Mouse (Mus musculus) layer of hippocampus, adult 2 months (tissue): ENCODE data around the gene Nuak2. TPM values are rescaled to one million over a fixed set of nuclear protein-coding genes. Genes with fewer than 3 reads are reported as not detected.

Source experiments
- DNase-seq, 2 experiments: peaks; one replicate each; pipeline ENCODE4 v3.0.0; 2022; ENCODE audit warnings: low spot score in 2 of 2
- H3K27ac ChIP-seq: fragments of 200-600 bp; 2 replicates; pipeline ENCODE4 v1.8.1; 2022
- H3K4me3 ChIP-seq: fragments of 200-600 bp; 2 replicates; pipeline ENCODE4 v1.8.1; 2022; ENCODE audit warnings: mild to moderate bottlenecking
- CTCF ChIP-seq: fragments of 200-600 bp; conservative IDR thresholded peaks from 2 replicates; pipeline ENCODE4 v1.8.1; 2022; ENCODE audit warnings: antibody characterized with exemption, mild to moderate bottlenecking, moderate library complexity
- total RNA-seq, 2 experiments: library from RNA; stranded (reverse); gene quantifications; 2 replicates each; pipeline ENCODE4 v1.2.3; 2021

The Nuak2 gene
- total RNA-seq, 2 experiments from 2014 or later: 0.76 to 1.7 TPM

DNA sequence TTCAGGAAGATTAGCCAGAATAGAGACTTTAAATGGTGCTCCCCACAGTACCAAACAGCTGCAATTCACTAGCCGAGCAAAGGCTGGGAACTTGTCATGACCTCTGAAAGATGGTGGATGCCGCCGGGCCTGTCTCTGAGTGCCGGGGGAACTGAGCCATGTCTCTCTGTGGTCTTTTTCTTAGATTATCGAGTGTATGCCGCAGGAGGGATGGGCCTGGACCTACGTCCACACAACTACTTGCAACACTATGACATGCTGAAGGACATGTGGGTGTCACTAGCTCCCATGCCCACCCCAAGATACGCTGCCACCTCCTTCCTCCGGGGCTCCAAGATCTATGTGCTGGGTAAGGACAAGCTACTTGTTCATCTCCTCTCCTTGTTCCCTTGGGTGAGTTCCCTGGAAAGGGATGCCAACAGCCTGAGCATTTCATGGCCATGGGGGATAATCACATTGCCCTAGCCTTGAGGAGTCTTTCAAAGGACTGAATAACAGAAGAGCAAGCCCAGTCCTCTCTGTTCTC is 13.5 kb upstream of the Nuak2 start:
- no peak for DNase-seq
- no peak for TF ChIP-seq CTCF
- no peak overlapping the region for H3K27ac ChIP-seq
- no peak overlapping the region for H3K4me3 ChIP-seq

DNA sequence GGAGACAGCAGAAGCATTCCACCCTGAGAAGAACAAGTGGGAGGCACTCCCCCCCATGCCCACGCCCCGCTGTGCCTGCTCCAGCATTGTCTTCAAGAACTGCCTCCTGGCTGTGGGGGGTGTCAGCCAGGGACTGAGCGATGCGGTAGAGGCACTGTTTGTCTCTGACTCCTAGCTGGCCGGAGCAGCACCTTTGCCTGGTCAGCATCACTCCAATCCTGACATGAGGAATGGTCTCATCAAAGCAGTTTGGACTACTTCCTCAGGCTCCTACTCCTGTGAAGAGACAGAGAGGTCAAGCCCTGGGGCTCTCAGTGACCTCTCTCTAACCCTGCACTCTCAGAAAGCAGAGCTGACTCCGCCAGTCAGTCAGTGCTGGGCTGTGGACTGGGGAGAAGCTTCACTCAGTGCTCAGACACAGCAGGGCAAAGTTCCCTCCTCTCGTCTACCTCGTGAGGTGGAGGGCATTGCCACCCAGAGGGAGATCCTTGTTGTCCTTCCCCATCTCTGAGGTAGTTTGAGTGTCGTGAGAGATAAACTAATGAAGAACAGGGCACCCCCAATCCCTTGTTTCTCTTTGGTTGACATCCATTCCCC is 11.2 kb upstream of the Nuak2 start:
- no peak overlapping the region for H3K27ac ChIP-seq
- no peak overlapping the region for H3K4me3 ChIP-seq
- no peak for DNase-seq
- no peak for TF ChIP-seq CTCF

DNA sequence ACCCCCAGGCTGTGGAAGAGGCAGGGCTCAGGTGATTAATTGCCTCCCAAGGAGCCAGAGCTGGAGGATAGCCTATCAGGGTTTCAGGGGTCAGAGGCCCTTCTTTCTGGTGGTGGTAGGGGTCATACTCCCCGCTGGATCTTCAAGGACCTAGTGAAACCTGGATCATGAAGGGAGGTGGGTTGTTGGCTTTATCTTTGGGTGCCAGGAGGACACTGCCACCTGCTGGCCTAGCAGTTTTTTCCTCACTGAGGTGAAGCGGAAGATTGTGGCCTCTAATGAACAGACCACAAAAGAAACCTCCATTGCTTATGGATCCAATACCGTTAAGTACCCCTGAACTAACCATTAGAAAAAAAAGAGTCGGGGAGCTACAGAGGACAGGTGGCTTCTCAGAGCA is 9.8 kb upstream of the Nuak2 start:
- no peak overlapping the region for H3K4me3 ChIP-seq
- peak in 1 of 2 experiments; percentile 48 for DNase-seq
- peak; percentile 84 for TF ChIP-seq CTCF
- H3K27ac ChIP-seq: no peak overlapping the region

DNA sequence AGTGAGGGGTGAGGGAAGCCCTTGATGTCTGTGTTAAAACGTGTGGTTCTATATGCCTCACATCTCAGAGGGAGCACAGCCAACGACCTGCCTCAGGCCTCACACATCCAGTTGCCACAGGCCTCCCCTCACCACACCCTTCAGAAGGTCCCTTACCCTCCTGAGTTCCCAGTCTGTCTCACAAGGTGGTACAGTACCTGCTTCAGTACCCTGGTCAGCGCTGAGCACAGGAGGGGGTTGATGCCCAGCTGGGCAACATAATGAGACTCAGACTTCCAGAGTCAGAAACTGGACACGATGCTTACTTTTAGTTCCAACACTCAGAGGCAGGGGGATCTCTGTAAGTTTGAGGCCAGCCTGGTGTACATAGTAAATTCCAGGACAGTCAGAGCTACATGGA is 9.1 kb upstream of the Nuak2 start:
- DNase-seq: no peak
- Histone ChIP-seq H3K27ac (no peak overlapping the region), H3K4me3 (no peak overlapping the region)
- TF ChIP-seq CTCF: no peak

DNA sequence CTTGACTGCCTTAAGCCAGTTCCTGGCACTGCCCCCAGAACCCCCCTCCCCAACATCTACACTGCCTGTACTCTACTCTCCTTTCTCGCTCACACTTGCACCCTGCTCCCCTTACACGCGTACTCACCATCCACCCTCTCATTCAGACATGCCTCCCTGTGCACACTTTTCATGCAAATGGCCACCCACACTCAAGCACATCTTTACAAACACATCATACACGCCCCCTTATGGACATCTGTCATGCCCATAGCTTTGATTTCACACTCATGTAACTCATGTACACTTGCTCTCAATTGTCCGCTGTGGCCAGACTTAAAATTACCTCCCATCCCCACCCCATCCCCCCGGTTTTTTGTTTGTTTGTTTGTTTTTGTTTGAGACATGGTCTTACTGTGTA is 8.0 kb upstream of the Nuak2 start:
- no peak for TF ChIP-seq CTCF
- no peak for DNase-seq
- Histone ChIP-seq H3K4me3 (no peak overlapping the region), H3K27ac (no peak overlapping the region)

DNA sequence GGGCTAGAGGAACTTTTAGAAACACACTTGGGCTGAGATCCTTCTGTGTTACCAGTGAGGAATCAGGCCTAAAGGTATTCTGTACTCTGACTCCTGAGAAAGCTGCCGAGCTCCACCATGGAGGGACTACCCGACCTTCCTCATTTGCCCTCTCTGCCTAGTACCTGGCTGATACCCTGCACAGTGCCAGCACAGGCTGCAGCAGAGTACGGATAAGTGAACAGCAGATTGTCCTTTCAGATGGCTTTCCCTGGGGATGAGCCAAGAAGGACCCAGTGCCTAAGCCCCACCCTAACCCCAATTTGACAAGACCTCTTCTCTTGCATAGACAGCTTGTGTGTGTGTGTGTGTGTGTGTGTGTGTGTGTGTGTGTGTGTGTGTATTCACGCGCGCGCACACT is 7.3 kb upstream of the Nuak2 start:
- no peak for DNase-seq
- Histone ChIP-seq H3K4me3 (no peak overlapping the region), H3K27ac (no peak overlapping the region)
- no peak for TF ChIP-seq CTCF

DNA sequence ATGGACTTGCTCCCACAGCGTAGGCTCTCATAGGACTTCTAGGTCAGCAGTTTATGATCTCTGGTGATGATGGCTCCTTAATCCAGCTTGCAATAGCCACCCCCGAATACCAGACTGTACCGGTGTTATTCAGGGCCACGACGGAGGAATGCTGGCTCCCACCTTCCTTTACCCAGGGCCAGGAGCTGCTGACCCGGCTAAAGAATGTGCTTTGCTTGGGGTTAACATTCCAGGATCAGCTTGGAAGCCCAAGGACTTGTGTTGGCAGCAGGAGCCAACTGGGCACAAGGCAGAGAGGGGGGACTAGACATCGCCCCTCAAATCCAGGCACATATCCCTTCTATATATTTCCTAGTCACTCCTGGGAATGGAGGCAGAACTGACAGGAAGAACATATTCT is 5.2 kb upstream of the Nuak2 start:
- DNase-seq: no peak
- Histone ChIP-seq H3K27ac (no peak overlapping the region), H3K4me3 (no peak overlapping the region)
- no peak for TF ChIP-seq CTCF

DNA sequence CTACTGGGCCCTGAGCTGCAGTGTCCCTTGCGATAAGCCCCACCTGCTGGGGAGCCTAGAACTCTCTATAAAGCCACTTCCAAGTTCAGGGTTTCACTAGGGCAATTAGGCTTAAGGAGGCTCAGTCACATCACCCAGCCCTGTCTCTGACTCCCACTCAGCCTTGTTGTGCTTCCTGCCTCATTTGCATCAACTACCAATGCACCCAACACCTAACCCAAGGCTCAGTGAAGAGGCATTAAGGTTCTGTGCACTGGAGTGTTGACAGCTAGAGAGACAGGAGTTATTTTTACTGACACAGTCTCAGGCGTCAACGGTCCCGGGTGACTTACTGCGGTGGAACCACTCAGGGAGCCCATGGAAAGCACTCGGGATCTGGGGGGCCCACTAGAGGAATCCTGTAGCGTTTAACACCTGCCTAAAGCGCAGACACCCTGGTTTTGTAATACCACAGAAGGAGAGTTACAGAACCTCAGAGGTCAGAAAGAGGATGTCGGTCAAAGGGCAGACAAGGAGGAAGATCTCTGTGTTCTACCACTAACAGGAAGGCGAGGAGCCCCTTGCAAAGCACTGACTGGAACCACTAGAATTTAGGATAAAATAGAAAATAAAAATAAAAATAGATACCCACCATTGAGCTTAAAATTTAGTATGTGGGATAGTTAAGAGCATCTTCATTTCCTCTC is 4.6 kb upstream of the Nuak2 start:
- DNase-seq: no peak

DNA sequence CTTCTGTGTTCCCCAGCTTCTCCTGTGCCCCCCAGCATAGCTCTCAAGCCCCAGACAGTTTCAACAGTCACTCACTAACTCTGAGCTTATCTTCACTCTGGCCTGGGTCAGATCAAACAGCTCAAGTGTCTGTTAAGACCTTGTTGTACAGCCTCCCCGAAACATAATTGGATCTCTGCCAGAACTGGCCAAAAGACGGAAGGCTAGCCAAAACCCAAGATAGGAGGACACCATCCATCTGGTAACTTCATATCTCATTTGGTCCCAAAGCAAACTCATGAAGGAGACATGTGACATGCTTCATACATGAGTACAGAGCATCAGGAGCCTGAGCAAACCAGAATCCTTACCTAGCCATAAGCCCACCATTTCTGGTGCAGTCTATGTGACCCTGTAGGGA is 3.9 kb upstream of the Nuak2 start:
- DNase-seq: no peak
- no peak overlapping the region for H3K27ac ChIP-seq
- TF ChIP-seq CTCF: no peak
- H3K4me3 ChIP-seq: no peak overlapping the region

More for the DNA sequence above, 4.6 kb upstream of the Nuak2 start:
- TF ChIP-seq CTCF: no peak
- Histone ChIP-seq H3K4me3 (no peak overlapping the region), H3K27ac (no peak overlapping the region)

DNA sequence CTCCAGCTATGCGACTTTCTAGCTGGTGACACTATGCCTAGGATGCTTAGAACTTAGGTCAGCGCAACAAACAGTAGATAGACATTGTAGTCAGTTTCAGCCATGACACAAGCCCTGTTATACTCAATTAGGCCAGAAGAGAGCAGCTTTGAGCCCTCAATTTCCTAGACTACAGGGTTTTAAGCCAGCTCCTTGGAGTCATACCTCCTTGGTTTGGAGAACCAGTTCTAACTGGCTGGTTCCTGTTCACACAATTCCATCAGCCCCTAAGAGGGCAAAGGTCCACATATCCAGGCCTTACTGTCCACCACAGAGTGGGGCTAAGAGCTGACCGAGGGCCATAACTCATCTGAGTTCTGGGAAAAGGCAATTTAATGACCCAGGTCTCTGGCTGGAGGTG is 3.2 kb upstream of the Nuak2 start:
- H3K4me3 ChIP-seq: no peak overlapping the region
- H3K27ac ChIP-seq: no peak overlapping the region
- peak in 1 of 2 experiments; percentile 48 for DNase-seq

DNA sequence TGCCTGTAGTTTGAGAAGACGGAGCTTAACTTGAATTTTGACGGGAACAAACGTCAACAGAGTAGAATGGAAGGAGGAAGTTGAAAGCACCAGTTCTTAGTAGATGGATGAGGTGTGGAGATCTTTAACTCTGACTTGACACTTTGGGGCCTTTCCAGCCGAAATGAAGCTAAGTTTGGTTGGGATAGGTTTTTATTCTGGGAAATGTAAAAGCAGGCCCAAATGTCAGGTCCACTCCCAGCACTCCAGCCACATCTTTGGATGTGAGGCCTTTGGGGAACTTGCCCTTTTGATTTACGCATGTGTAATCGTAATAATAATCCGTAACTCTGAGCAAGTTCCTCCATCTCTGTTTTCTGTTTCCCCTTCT is 684 bp downstream of the Nuak2 start:
- peak overlapping the region; percentile 71 for H3K4me3 ChIP-seq
- no peak overlapping the region for H3K27ac ChIP-seq
- TF ChIP-seq CTCF: no peak
- DNase-seq: no peak

More for the DNA sequence above, 3.2 kb upstream of the Nuak2 start:
- peak; percentile 88 for TF ChIP-seq CTCF

DNA sequence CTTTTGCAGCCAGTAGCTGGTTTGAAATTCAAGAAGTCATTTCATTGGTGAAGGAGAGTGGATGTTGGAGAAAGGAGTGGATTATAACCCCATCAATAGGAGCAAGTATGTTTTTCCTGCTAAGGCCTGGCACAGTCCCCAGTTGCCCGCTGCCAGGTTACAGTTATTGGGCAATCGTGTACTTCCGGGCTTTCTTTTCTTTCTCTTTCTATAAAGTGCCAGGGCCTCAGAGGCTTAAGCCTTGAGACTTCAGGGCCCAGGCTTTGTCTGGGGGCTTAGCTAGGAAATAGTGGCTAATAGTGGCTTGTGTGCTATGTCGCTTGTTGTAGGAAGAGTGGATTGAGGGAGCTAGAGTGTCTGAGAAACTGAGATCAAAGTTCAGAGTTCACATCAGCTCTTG is 1.5 kb downstream of the Nuak2 start:
- H3K4me3 ChIP-seq: no peak overlapping the region
- no peak for TF ChIP-seq CTCF
- no peak overlapping the region for H3K27ac ChIP-seq
- DNase-seq: no peak

DNA sequence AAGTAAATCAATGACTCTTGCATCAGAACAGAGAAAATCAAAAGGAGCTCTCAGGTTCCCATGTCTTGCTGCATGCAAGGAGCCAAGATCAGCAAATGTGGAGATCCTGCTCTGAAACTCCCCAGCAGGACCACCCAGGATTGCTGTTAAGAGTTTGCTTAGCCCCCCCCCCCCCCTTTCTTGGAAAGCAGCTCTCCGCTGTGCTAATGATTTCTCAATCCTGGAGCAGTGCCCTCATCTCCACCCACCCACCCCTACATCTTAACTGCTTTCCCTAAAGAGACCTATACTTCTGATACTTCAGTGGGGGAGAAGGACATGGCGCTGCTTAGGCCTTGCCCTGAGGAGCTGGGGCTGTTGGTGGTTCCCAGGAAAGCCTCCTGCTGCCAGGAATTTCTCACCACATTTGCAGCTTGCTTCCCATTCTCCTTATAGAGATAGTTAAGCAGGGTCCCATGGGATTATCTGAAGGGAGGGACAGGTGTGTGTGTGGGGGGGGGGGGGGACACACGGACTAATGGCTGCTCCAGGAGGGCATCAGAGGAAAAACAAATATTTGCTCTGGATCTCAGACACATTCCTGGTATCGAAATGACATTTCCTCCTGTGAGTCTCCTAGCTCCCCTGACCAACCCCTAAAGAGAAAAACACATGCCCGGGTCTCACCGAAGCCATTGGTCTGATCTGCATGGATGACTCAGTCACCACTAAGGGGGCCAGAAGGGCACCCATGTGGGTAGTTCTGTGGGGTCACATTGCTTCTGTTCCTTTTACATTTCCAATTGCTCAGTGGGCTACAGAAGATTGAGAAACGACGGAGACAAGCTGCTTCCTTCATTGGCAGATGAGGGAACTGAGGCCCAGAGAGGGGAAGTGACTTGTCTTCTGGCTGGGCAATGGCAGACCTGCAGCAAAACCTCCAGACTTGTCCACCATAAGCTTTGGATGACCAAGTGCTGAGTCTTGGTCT is 2.3 kb downstream of the Nuak2 start:
- Histone ChIP-seq H3K4me3 (no peak overlapping the region), H3K27ac (no peak overlapping the region)
- TF ChIP-seq CTCF: no peak
- DNase-seq: no peak
